Mouse (Mus musculus) olfactory bulb, adult 2 months (tissue): Measurements from ENCODE around the gene Dusp5.

Experiments used
- CTCF ChIP-seq: fragments of 200-500 bp; IDR thresholded peaks from 2 replicates; pipeline ENCODE4 v1.5.1; 2012; ENCODE audit warnings: low read depth, mild to moderate bottlenecking, low read length, moderate library complexity; ENCODE audit not compliant: insufficient read depth
- POLR2A ChIP-seq: fragments of 200-500 bp; IDR thresholded peaks from 2 replicates; pipeline ENCODE4 v1.6.1; 2012; ENCODE audit warnings: mild to moderate bottlenecking, low read depth, low read length, moderate library complexity; ENCODE audit not compliant: insufficient read depth

- no peak for TF ChIP-seq POLR2A
- no peak for TF ChIP-seq CTCF
Observed at GRCm38 (mm10) chr19:53557267-53557936, 28.5 kb downstream of the Dusp5 start.
